Mouse (Mus musculus) gastrocnemius, postnatal 14 days (tissue): ENCODE results near the gene Gm10778. TPM values are rescaled to one million over a fixed set of nuclear protein-coding genes. Genes with fewer than 3 reads are reported as not detected.
A peak's percentile ranks its signal among the peaks of the same experiment; 100 is the strongest.
"Not testable (repeated sequence)": the region's sequence is repeated elsewhere in the genome, so short reads cannot be mapped to it uniquely, and the experiment has no call there.

ENCODE experiments used
- DNase-seq: peaks from one replicate; pipeline ENCODE4 v3.0.0; 2021; ENCODE audit warnings: mixed read lengths
- intact Hi-C: fragments of 180-260 bp; cut with DNase I; formaldehyde crosslinking; loops from one replicate; pipeline ENCODE4 v1.15.1; 2025; ENCODE audit warnings: low total_unique reads
- total RNA-seq, 2 experiments: library from RNA; stranded (reverse); gene quantifications; 2 replicates each; pipeline ENCODE4 v1.2.3; 2021

Gene Gm10778
- total RNA-seq, 2 experiments from 2014 or later, result 1.6 to 1.8 TPM

DNA sequence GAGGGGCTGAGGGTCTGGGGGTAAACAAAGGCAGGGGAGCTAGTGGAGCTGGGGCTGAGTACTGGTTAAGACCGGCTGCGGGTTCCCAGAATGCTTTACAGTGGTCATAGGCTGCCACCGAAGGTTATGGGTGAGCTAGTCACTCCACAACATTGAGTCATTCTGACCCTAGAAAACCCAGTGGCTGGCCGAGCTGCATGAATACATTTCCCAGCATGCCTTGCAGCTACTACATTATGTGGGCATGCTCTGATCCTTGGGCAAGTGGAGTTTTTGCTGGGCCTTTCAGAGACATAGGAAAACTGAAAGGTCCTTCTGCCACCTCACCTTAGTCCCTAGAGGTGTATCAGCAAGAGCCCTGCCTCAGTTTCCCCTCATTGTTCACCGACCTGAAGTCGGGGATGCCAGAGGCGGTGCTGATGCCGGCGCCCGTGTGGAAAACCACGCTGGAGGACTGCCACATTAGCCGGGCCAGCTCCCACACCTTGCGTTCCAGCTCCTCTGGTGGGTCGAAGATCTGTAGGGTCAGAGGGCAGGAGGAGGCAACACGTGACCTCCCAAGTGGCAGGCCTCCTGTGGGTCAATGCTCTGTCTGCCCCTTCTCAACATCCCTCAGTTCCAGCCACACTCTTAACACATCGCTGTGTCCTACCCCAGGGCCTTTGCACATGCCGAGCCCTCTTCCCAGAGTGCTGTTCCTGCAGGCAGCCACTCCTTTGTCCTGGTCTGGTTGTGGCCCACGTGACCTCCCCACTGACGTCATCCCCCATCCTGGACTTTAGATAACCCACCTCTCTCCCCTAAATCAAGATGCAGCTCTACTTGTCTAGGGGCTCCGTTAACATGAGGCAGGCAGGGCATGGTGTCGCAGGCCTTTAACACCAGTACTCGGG lies 22.5 kb upstream of the Gm10778 start:
- intact Hi-C loops, result loop anchor here (10.0 kb wide), 1 partner anchor 548 kb away; no protein-coding TSS in a partner anchor
- DNase-seq, result no peak

DNA sequence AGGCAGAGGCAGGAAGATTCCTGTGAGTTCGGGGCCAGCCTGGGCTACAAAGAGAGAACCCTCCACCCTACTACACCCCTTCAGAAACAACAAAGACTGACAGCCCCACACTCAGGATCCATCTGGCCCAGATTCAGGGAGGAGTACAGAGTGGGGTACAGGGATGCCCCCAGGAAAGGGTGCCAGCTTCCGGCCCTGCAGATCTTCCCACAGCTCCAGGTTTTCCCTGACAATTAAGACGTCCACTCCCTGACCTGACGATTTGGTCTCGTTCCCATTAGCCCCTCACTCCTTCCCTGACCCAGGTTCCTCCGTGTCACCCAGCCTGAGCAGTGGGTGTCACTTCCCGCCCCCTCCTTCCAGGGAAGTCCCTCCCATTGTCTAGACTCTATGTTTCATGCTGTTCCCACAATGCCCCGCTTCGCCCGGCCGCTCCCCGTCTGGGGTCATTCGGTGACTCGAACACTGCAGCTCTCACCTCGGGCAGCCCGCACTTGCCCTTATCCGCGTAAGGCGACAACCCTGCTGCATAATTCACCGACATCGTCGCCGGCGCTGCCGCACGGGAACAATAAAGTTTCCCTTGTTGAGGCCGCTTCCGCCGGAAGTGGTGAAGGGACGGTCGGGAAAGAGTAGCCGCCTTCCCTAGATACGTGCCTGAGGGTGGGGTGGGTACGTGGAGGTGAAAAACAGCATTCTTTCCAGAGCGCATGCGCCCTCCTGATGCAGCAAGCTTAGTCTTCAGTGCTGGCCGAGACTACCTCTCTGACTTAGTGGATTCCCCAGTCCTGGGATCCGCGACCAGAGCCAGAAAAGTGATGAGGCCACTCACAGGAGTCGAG lies 21.6 kb upstream of the Gm10778 start, which contains the start of gene Sirt6:
Gene Sirt6 (minus strand): TSS at position 804 of the 842 bp plus-strand sequence.
- DNase-seq, result peak; percentile 91
- intact Hi-C loops, result loop anchor here (10.0 kb wide), 1 partner anchor 548 kb away; no protein-coding TSS in a partner anchor

DNA sequence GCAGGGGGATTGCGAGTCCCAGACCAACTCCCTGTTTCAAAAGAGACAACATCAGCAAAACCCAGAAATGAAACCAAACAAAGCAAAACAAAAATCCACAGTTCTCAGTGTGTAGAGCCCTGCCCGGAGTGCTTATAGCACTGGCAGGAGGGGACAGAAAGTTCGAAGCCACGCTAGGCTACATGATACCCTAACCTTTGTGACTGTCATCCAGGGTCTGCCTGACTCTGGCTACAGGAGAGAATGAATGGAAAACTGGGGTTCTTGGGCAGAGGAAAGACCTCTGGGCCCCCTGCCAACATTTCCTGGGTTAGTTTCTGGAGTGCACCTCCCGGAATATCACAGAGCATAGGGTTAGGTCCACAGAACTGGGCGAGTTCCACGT lies 21.0 kb upstream of the Gm10778 start:
- DNase-seq, result no peak
- intact Hi-C loops, result loop anchor here (10.0 kb wide), 1 partner anchor 547 kb away; no protein-coding TSS in a partner anchor

DNA sequence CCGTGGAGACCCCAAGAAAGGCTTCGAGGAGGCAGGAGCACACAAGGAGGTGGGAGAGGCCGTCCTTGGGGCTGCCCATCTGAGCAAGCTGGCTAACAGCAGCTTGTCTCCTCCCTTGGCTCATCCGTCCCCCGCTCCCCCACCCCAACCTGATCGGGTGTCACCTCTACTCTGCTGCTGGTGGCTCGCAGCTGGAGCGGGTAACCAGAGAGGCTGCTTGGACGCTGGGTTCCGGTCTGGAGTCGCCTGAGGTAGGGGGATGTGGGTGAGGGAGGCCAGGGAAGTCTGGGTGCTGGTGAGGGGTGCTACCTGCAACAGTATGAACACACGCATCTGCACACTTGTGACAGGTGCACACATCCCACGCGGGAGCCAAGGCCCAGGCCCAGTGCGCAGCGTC lies 20.5 kb upstream of the Gm10778 start, which contains the start of gene Ankrd24:
Gene Ankrd24 (plus strand): TSS at position 151 of the 400 bp plus-strand sequence.
- no peak for DNase-seq
- intact Hi-C loops, result loop anchor here (10.0 kb wide), 1 partner anchor 546 kb away; no protein-coding TSS in a partner anchor

DNA sequence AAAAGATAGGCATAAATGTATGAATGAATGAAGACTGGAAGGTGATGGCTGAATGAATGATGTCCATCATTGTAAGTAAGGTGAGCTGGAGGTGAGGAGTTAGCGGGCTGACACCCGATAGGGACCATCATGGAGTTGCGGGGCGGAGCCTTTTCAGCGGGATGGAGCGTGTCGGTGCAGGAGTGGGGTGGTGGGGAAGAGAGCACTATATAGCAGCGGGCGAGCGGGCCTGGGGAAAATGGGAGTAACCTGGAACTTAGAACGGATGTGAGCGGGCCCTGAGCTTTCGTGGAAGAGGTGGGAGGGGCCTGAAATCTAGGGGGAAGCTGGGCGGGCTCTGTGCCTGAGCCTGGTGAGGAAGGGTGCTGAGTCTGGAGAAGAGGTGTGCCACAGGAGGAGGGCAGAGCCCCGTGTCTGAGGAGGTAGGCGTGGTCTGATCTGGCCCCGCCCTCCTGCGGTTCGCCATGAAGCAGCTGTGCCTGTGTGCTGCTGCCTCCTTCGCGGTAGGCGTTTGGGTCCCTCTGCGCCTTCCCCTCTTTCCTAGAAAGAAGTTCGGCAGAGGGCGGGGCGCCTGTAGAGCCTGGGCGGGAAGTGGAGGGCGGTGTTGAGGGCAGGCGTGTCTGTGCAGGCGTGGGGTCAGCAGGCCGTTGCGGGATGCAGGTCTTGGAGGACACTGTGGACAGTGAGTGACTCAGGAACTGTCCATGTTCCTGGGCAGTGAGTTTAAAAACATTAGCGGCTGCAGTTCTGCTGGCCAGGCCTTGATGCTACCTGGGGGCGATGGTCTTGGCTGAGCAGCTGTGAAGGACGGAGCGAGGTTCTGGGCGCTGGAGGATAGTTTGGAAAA lies 15.4 kb upstream of the Gm10778 start:
- intact Hi-C loops, result no loop called here
- peak; percentile 83 for DNase-seq

DNA sequence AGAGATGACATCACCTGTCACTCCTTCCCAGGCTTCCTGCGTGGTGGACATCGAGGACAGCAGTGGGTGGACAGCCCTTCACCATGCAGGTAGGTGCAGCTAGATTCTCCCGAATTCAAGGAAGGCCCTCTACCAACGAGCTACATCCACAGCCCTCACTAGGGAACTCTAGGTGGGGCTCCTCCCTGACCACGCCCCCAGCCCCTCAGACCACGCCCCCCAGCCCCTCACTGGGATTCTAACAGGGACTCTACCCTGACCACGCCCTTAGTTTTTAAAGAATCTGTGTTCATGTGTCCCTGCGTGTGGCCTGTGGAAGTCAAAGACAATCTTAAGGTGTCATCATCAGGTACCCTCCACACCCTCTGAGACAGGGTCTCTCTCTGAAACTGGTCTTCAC lies 12.5 kb upstream of the Gm10778 start:
- intact Hi-C loops, result no loop called here
- no peak for DNase-seq

DNA sequence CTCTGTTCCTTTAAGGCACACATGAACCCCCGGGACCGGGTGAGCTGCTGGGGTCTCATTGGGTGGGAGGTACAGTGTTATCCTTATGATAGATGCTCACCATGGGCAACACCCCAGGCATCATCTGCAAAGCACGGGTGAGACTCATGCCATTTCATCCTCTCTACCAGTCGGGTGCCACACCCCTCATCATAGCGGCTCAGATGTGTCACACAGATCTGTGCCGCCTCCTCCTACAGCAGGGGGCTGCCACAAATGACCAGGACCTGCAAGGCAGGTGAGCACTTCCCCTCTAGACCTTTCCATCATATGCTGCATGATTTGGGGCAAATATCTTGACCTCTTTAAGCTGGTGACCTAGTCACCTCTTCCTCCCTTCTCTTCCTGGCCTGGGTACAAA lies 10.8 kb upstream of the Gm10778 start:
- DNase-seq, result no peak
- intact Hi-C loops, result no loop called here

DNA sequence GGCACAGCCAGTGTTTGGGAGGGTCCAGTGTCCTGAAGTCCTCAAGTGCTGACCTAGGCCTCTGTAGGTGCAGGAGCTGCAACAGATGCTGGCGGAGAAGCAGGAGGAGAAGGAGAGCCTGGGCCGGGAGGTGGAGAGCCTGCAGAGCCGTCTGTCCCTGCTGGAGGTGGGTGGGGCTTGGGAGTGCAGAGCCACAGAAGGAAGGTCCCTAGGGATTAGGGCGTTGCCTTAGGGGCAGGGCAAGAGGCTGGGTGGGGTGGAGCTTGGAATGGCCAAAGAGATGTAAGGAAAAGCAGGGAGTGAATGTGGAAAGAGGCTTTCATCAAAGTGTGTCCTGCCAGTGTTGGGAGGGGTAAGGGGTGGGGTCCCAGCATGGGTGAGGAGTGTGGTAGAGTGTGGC lies 8.0 kb upstream of the Gm10778 start:
- DNase-seq, result not testable (repeated sequence)

DNA sequence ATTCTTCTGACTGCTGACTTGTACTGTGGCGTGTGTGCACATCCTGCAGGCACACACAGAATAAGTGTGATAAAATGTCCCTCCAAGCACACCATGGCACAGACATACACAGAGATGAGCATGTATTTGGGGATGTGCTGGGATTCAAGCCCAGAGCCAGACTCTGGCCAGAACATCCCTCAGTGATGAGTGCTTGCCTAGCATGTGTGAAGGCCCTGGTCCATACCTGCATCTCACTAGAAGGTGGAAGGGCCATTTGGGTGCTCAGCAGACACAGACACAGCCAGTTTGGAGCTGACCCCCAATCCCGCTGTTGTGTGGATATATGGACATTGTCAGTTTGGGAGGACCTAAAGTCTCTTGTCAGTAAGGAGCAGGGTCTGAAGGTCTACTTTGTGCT lies 7.3 kb upstream of the Gm10778 start:
- intact Hi-C loops, result no loop called here
- no peak for DNase-seq

More for the DNA sequence above, 8.0 kb upstream of the Gm10778 start:
- intact Hi-C loops, result not testable (repeated sequence)

DNA sequence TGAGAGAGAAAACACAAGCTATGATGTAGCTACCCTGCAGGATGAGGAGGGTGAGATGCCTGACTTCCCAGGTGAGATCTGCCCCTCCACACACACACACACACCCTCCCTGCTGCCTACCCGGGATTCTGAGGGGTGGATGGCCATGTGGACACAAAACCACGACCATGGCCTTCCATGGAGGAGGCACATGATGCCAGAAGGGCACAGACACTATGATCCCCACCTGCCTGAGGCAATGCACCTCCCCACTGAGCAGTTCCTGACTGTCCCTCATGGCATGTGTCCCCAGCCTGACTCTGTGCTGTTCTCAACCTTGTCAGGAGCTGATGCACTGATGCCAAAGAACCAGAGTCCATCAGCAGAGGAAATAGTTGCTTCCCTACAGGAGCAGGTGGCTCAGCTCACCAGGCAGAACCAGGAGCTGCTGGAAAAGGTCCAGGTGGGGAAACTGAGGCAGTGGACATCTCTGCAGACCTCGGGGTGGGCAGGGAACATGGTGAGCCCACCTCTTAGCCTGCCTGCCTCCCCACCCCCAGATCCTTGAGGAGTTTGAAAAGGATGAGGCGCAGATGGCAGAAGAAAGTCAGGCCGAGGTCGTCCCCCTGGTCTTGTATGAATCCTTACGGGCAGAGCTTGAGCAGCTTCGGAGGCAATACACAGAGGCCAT lies 6.7 kb upstream of the Gm10778 start:
- intact Hi-C loops, result no loop called here
- DNase-seq, result no peak

DNA sequence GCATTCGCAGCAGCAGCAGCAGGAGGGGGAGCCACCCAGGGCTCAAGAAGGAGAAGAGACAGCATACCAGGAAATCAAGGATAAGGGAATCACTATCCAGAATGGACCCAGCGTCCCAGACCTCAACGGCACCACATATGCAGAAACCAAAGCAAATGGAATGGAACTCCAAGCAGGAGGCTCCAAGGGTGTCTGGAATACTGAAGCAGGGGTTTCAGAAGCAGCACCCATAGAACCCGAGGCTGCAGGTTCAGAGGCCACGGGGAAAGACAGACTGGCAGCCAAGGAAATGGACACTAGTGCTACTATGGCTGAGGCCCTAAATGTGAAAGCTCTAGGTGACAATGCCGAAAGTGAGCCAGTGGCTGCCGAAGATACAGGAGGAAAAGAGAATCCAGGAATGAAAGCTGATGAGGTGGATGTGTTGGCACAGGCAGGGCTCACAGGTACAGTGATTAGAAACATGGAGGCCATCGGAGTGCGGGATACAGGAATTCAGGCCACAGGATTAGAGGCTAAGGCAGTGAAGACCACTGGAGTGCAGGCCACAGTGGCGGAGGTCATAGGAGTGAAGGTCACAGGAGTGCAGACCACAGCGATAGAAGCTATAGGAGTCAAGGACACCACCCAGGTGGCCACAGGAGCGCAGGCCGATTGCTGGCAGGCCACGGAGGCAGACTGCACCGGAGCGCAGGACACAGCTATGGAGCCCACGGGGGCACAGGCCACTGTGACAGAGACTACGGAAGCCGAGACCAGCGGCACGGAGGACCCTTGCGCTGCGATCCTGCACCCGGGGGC lies 6.0 kb upstream of the Gm10778 start:
- intact Hi-C loops, result no loop called here
- DNase-seq, result no peak

DNA sequence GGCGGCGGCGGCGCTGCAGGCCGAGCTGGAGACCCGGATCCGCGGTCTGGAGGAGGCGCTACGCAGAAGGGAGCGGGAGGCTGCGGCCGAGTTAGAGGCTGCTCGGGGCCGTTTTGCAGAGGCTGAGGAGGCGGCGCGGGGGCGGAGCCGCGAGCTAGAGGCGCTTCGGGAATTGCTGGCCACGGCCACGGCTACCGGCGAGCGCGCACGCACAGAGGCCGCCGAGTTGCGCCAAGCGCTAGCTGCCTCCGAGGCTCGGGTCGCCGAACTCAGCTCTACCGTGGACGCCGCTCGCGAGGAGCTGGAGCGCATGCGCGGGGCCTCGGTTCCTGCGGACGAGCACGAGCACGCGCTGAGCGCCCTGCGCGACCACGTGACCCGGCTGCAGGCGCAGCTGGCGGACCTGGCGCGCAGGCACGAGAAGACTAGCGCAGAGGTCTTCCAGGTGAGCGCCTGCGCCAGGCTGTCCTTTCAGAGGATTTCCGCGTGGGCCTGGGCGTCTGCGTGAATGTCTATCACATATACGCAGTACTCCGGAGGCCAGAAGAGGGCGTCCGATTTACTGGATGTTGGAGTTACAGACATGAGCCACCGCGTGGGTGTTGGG lies 5.3 kb upstream of the Gm10778 start:
- peak; percentile 98 for DNase-seq
- intact Hi-C loops, result no loop called here

DNA sequence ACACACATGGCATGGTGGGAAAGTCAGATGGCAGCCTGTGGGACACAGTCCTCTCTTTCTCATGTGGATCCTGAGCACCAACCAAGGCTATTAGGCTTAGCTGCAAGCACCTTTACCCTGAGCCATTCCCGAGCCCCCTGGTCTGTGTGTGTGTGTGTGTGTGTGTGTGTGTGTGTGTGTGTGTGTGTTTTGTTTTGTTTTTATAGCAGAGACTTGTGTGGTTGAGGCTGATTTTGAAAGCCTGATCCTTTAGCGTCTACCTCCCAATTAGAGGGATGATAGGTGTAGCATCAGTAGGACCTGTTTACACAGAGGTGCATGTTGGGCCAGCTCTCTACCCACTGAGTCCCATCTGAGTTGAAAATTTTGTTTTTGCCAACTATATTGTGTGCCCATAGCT lies 4.7 kb upstream of the Gm10778 start:
- DNase-seq, result no peak
- intact Hi-C loops, result no loop called here

DNA sequence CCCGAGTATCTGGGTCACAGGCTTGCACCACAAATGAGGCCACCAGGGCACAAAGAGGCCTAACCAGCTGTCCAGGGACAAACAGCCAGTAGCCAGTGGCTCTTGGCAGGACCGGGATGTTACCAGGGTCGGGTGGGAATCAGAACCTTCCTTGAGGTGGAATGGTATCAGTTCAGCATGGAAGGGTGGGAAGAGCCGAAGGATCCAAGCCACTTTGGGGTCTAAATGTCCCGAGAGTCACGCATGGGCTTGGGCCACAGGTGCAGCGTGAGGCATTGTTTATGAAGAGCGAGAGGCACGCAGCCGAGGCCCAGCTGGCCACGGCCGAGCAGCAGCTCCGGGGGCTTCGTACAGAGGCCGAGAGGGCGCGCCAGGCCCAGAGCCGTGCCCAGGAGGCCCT lies 4.1 kb upstream of the Gm10778 start:
- no peak for DNase-seq
- intact Hi-C loops, result no loop called here

DNA sequence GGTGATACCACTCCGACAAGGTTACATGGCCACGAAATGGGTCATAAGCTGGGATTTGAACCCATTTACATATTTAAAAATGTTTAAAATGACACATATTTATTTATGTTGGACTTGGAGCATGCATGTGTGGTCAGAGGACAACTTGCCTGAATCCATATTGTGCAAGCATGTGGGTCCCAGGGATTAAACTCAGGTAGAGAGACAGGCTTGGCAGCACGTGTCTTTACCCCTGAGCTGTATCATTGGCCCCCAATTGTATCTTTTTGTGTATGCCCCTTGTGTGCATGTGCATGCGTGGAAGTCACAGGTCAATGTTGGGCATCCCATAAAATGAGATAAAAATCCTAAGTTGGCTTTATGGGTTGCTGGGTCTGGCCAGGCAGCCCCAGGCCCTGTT lies 3.5 kb upstream of the Gm10778 start:
- intact Hi-C loops, result no loop called here

DNA sequence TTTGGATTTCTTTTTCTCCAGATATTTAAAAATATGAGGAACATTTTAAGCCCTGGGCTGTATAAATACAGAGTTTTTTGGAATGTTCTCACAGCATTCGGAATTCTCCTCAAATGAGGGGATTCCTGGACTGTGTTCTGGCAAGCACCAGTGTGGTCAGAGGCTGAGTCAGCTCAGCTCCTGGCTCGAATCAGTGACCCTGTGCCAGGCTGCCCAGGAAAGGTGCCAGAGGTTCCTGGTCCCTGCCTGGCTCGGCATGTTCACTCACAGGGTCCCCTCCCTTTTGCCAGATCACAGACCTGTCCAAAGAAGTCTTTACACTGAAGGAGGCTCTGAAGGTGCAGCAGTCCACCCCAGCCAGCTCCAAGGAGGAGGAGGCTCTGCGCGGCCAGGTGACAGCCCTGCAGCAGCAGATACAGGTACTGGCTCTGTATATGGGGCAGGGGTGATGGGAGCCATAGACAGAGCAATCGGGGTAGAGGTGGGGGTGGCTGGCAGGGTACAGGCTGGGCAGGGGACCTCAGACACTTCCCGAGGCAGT lies 2.8 kb upstream of the Gm10778 start:
- intact Hi-C loops, result no loop called here
- no peak for DNase-seq

More for the DNA sequence above, 3.5 kb upstream of the Gm10778 start:
- no peak for DNase-seq

DNA sequence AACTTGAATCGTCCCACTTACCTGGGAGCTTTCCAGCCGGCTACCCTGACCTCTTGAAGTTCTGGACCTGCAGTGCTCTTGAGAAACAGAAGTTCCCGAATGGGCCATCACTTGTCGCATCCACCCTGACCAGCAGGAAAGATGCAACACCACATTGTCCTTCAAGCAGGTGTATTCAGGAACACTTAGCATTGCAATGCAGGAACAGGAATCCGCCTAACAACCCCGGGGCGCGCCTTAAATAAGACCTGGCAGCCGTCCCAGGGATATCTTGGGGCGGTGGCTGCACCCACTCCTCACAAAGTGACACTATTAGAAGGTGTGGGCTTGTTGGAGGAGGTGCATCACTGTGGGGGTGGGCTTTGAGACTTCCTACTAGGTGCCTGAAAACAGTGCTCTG lies 6.3 kb downstream of the Gm10778 start:
- DNase-seq, result no peak
- intact Hi-C loops, result no loop called here
